Mouse (Mus musculus) liver, adult 2 months (tissue): ENCODE results near the gene Ydjc. TPM values are rescaled to one million over a fixed set of nuclear protein-coding genes. Genes with fewer than 3 reads are reported as not detected.
A peak's percentile ranks its signal among the peaks of the same experiment; 100 is the strongest.

Experiments used
- DNase-seq: peaks from one replicate; pipeline ENCODE4 v3.0.0-alpha.2; 2011; ENCODE audit warnings: low read depth, low spot score; ENCODE audit errors: extremely low read depth
- H3K27ac ChIP-seq: fragments of 200-500 bp; replicated peaks from 2 replicates; pipeline ENCODE4 v1.5.1; 2012; ENCODE audit warnings: low read depth, mild to moderate bottlenecking, control low read depth, inconsistent platforms, low read length; ENCODE audit not compliant: insufficient read depth
- H3K27me3 ChIP-seq: fragments of 200-500 bp; 2 replicates; pipeline ENCODE4 v1.6.1; 2012; ENCODE audit warnings: mild to moderate bottlenecking, moderate library complexity, low read length, inconsistent platforms; ENCODE audit not compliant: control insufficient read depth, insufficient read depth
- H3K36me3 ChIP-seq: fragments of 200-500 bp; 2 replicates; pipeline ENCODE4 v1.6.1; 2012; ENCODE audit warnings: low read length, inconsistent platforms; ENCODE audit not compliant: control insufficient read depth, insufficient read depth
- H3K4me1 ChIP-seq: fragments of 200-500 bp; 2 replicates; pipeline ENCODE4 v1.6.1; 2011; ENCODE audit warnings: low read length; ENCODE audit not compliant: control insufficient read depth, insufficient read depth
- H3K4me3 ChIP-seq: fragments of 200-500 bp; 2 replicates; pipeline ENCODE4 v1.5.1; 2011; ENCODE audit warnings: low read depth, mild to moderate bottlenecking, control low read depth, low read length, moderate library complexity; ENCODE audit not compliant: insufficient read depth
- H3K79me2 ChIP-seq: fragments of 200-500 bp; 2 replicates; pipeline ENCODE4 v1.6.1; 2012; ENCODE audit warnings: inconsistent platforms, mild to moderate bottlenecking, low read length, moderate library complexity; ENCODE audit not compliant: control insufficient read depth, insufficient read depth
- H3K9ac ChIP-seq: fragments of 200-500 bp; 2 replicates; pipeline ENCODE4 v1.6.1; 2012; ENCODE audit warnings: low read depth, mild to moderate bottlenecking, control low read depth, inconsistent platforms, low read length
- CTCF ChIP-seq: fragments of 200-500 bp; IDR thresholded peaks from 2 replicates; pipeline ENCODE4 v1.5.1; 2011; ENCODE audit warnings: low read depth, low read length, control low read depth
- POLR2A ChIP-seq: fragments of 200-500 bp; IDR thresholded peaks from 2 replicates; pipeline ENCODE4 v1.6.1; 2011; ENCODE audit warnings: low read length, control low read depth; ENCODE audit not compliant: insufficient read depth; ENCODE audit errors: extremely low read depth
- WGBS: fragments of 180-500 bp; shearing (Covaris S2); methylation state at CpG from one replicate; pipeline ENCODE4 v1.1.7; 2018; 5-methylcytosine and 5-hydroxymethylcytosine counted together
- polyA plus RNA-seq: library from polyadenylated mRNA; depleted of rRNA; stranded (reverse); fragments of >200 nt; gene quantifications from 2 replicates; pipeline ENCODE4 v1.2.3, GENCODE M21; 2012; rRNA removed
- total RNA-seq: library from RNA; depleted of rRNA; stranded (reverse); fragments of >200 nt; gene quantifications from 2 replicates; pipeline ENCODE4 v1.2.3, GENCODE M21; 2014; rRNA removed

The Ydjc gene
- total and polyA plus RNA-seq, 2 experiments: 0.28 to 0.48 TPM

GRCm38 (mm10) chr16:17209404-17209960, 65.1 kb downstream of the Ydjc start:
- TF ChIP-seq CTCF: no peak; the same call in 1 of the 2 replicates
- TF ChIP-seq POLR2A: no peak
- Histone ChIP-seq H3K9ac (no peak overlapping the region), H3K27me3 (peaks cover 4% of the 10 kb centered on the region; the same call in 1 of the 2 replicates)

More at GRCm38 (mm10) chr16:17209404-17209960, 65.1 kb downstream of the Ydjc start:
- Histone ChIP-seq H3K27ac (no peak overlapping the region), H3K4me1 (peaks cover 2% of the 10 kb centered on the region), H3K36me3 (no peaks in the 10 kb centered on the region), H3K79me2 (no peaks in the 10 kb centered on the region), H3K4me3 (peak overlapping the region; percentile 61)
- WGBS: under 1% methylated on average over 37 of the region's 37 CpGs
- peak; percentile 24 for DNase-seq

Other genes with a start within 250 kb of the Ydjc start
- gene Ppm1f, start 248.2 kb upstream of the Ydjc start, total RNA-seq: 12.2 and 15.4 TPM in 2 replicates
- gene Ppm1f, start 248.2 kb upstream of the Ydjc start, polyA plus RNA-seq: 11.0 and 11.2 TPM in 2 replicates
- gene Mapk1, start 161.2 kb upstream of the Ydjc start, total RNA-seq: 81.4 and 91.2 TPM in 2 replicates
- 42.8 and 50.1 TPM in 2 replicates for gene Mapk1, start 161.2 kb upstream of the Ydjc start, polyA plus RNA-seq
- gene Ypel1, start 74.9 kb upstream of the Ydjc start, total RNA-seq: 0.34 and 0.55 TPM in 2 replicates
- gene Ypel1, start 74.9 kb upstream of the Ydjc start, polyA plus RNA-seq: 0.43 and 0.78 TPM in 2 replicates
- gene Ppil2, start 33.4 kb upstream of the Ydjc start, total RNA-seq: 49.7 and 55.0 TPM in 2 replicates
- 48.0 and 48.4 TPM in 2 replicates for gene Ppil2, start 33.4 kb upstream of the Ydjc start, polyA plus RNA-seq
- not detected in 2 replicates for gene 2610318N02Rik, start 19.5 kb upstream of the Ydjc start, total RNA-seq
- gene 2610318N02Rik, start 19.5 kb upstream of the Ydjc start, polyA plus RNA-seq: 0.33 TPM in 1 of 2 replicates, not detected in the other
- 50.5 and 71.5 TPM in 2 replicates for gene Sdf2l1, start 12.2 kb upstream of the Ydjc start, total RNA-seq
- 70.0 and 72.3 TPM in 2 replicates for gene Sdf2l1, start 12.2 kb upstream of the Ydjc start, polyA plus RNA-seq
- gene Ccdc116, start 2.6 kb downstream of the Ydjc start, total RNA-seq: 0.07 TPM in 1 of 2 replicates, not detected in the other
- 0.05 and 0.07 TPM in 2 replicates for gene Ccdc116, start 2.6 kb downstream of the Ydjc start, polyA plus RNA-seq
- 33.8 and 34.7 TPM in 2 replicates for gene Ube2l3, start 58.0 kb downstream of the Ydjc start, total RNA-seq
- 45.7 and 54.0 TPM in 2 replicates for gene Ube2l3, start 58.0 kb downstream of the Ydjc start, polyA plus RNA-seq
- gene Rimbp3, start 64.0 kb downstream of the Ydjc start, total RNA-seq: not detected in 2 replicates
- not detected in 2 replicates for gene Rimbp3, start 64.0 kb downstream of the Ydjc start, polyA plus RNA-seq
- 0.83 and 1.2 TPM in 2 replicates for gene Hic2, start 89.0 kb downstream of the Ydjc start, total RNA-seq
- gene Hic2, start 89.0 kb downstream of the Ydjc start, polyA plus RNA-seq: 0.87 and 1.1 TPM in 2 replicates
- 0.37 and 0.87 TPM in 2 replicates for gene Tmem191c, start 131.5 kb downstream of the Ydjc start, total RNA-seq
- 0.97 and 1.4 TPM in 2 replicates for gene Tmem191c, start 131.5 kb downstream of the Ydjc start, polyA plus RNA-seq
- 636 and 666 TPM in 2 replicates for gene Serpind1, start 186.8 kb downstream of the Ydjc start, total RNA-seq
- 368 and 398 TPM in 2 replicates for gene Serpind1, start 186.8 kb downstream of the Ydjc start, polyA plus RNA-seq